Mouse (Mus musculus) bone marrow macrophage, adult 2 months (primary cell): ENCODE data around the gene Sspo.

ENCODE experiments used
- CTCF ChIP-seq: IDR thresholded peaks from 2 replicates; pipeline ENCODE4 v1.5.1; 2012; ENCODE audit warnings: low read depth, mild to moderate bottlenecking, low read length, moderate library complexity
- POLR2A ChIP-seq: IDR thresholded peaks from 2 replicates; pipeline ENCODE4 v1.6.1; 2012; ENCODE audit warnings: mild to moderate bottlenecking, low read depth, low read length, borderline replicate concordance

DNA sequence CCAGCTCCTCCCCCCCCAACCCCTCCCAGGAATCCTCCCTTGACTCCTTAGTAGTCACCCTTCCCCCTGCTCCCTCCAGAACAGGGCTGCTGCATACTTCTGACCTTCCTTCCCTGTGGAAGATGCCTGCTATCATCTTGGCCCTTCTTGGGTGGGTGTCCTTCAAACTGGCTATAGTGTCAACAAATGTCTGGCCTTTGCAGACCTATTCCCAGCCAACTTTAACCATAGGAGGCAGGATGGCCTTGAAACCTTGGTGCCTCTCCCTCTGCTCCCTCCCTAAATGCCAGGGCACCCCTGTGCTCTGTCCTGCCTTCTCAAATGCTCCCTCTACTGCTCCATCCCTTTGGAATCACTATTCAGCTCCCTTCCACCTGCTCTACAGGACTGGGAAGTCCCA is 8.4 kb upstream of the Sspo start:
- TF ChIP-seq CTCF, result no peak
- TF ChIP-seq POLR2A, result no peak
